Mouse (Mus musculus): ENCODE data around the gene Isx.

DNA sequence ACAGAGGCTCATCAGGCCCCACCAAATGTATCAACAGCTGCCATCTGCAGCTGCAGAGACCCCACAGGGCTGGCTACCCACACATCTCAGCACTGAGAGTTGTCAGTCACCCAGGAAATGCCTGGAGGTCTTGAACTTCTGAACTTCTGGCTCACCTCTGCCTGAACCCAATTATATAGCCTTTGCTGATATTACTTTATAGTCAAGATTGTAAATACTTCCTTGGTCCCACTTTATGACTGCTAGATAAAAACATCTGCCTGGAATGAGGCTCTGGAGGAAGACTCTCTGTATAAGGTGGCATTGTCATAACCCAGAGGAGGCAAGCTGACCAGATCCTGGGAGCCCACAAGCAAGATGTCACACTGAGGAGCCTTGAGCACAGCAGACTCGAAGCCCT is 28.8 kb downstream of the Isx start:
- TF ChIP-seq POLR2A (IDR thresholded peaks at IDR 0.05; ENCODE audit: borderline replicate concordance, extremely low read depth, insufficient read depth, insufficient read length, poor library complexity, severe bottlenecking) (no peak), CTCF (IDR thresholded peaks at IDR 0.05; ENCODE audit: borderline replicate concordance, extremely low read depth, insufficient read depth, insufficient read length) (no peak)
